Mouse (Mus musculus): ENCODE results near the gene Bsx. TPM values are rescaled to one million over a fixed set of nuclear protein-coding genes. Genes with fewer than 3 reads are reported as not detected.

Bsx gene
- polyA plus RNA-seq, 1 experiment from 2014 or later = not detected

- Histone ChIP-seq H3K27ac (ENCODE audit: low read depth, low read length) (no peak overlapping the region), H3K4me2 (replicated peaks; ENCODE audit: low read depth, low read length) (no peak overlapping the region), H3K9ac (ENCODE audit: low read depth, low read length) (no peak overlapping the region), H3K27me3 (ENCODE audit: control insufficient read depth, insufficient read depth, low read length) (no peaks in the 10 kb centered on the region), H3K4me3 (ENCODE audit: low read depth, low read length) (no peak overlapping the region), H3K4me1 (replicated peaks; ENCODE audit: control insufficient read depth, insufficient read depth, low read length) (no peaks in the 10 kb centered on the region), H3K9me3 (ENCODE audit: control insufficient read depth, low read length) (no peaks in the 10 kb centered on the region), H3K36me3 (ENCODE audit: control insufficient read depth, insufficient read depth, low read length) (no peaks in the 10 kb centered on the region)
- ATAC-seq (ENCODE audit: low FRiP score) = no peak
- 34% methylated on average over 7 of the region's 7 CpGs for WGBS
- DNase-seq (ENCODE audit: low spot score) = no peak
Observed at GRCm38 (mm10) chr9:40908915-40909314, 35.0 kb downstream of the Bsx start.

DNA sequence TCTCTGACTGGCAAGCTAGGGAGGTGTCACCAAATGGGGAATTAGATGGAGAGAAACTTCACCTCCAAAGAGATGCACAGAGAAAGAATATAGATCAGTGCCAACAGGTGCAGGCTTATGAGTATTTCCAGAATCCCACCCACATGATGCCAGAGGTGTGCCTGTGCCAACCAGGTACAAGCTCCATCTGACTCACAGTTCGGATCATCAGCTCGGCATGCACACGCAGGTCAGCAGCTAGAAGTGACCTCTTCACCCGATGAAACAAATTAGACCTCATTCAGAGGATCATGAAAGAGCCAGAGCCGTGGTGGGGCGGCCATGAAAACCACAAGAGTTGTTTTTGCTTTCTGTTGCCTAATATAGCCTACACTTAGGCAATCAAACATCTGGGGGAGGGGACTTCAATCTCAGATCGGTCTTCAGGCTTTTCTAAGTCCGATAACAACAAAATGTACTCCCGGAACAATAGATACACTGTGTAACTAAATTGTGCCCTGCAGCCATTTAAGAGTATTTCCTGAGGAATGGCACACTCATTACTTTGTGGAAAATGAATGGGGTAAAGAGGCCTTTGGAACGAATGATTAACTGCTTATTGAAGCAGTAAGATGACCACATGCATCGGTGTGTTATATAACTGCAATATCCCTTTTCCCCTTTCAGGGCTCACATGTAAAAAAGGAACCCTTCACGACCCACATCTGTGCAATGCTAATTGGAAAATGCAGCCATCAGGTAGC, 44.1 kb downstream of the Bsx start:
- Histone ChIP-seq H3K9ac (ENCODE audit: low read depth, low read length) (no peak overlapping the region), H3K9me3 (ENCODE audit: control insufficient read depth, low read length) (no peaks in the 10 kb centered on the region), H3K27me3 (ENCODE audit: control insufficient read depth, insufficient read depth, low read length) (no peaks in the 10 kb centered on the region), H3K27ac (ENCODE audit: low read depth, low read length) (no peak overlapping the region), H3K4me2 (replicated peaks; ENCODE audit: low read depth, low read length) (no peak overlapping the region), H3K4me3 (ENCODE audit: low read depth, low read length) (no peak overlapping the region), H3K36me3 (ENCODE audit: control insufficient read depth, insufficient read depth, low read length) (no peaks in the 10 kb centered on the region), H3K4me1 (replicated peaks; ENCODE audit: control insufficient read depth, insufficient read depth, low read length) (no peaks in the 10 kb centered on the region)
- 72% methylated on average over 12 of the region's 12 CpGs for WGBS
- DNase-seq (ENCODE audit: low spot score) = no peak
- ATAC-seq (ENCODE audit: low FRiP score) = no peak

GRCm38 (mm10) chr9:40927351-40927980, 53.5 kb downstream of the Bsx start:
- no peaks in the 10 kb centered on the region for H3K4me1 ChIP-seq (replicated peaks; ENCODE audit: control insufficient read depth, insufficient read depth, low read length)
- no peak overlapping the region for H3K9ac ChIP-seq (ENCODE audit: low read depth, low read length)
- no peaks in the 10 kb centered on the region for H3K36me3 ChIP-seq (ENCODE audit: control insufficient read depth, insufficient read depth, low read length)
- ATAC-seq (ENCODE audit: low FRiP score) (no peak), DNase-seq (ENCODE audit: low spot score) (no peak)
- no peaks in the 10 kb centered on the region for H3K27me3 ChIP-seq (ENCODE audit: control insufficient read depth, insufficient read depth, low read length)
- no peak overlapping the region for H3K4me3 ChIP-seq (ENCODE audit: low read depth, low read length)
- no peak overlapping the region for H3K27ac ChIP-seq (ENCODE audit: low read depth, low read length)
- WGBS = 83% methylated on average over 17 of the region's 17 CpGs
- H3K9me3 ChIP-seq (ENCODE audit: control insufficient read depth, low read length) = no peaks in the 10 kb centered on the region
- H3K4me2 ChIP-seq (replicated peaks; ENCODE audit: low read depth, low read length) = no peak overlapping the region

Other genes with a start within 250 kb of the Bsx start
- not detected in 2 replicates for gene Gm21915, start 203.5 kb upstream of the Bsx start, polyA plus RNA-seq (2014; fragmentation: Nextera tagmentation; extraction: Ambion mirVana)
- 44.1 and 45.6 TPM in 2 replicates for gene Clmp, start 188.2 kb upstream of the Bsx start, polyA plus RNA-seq (2014; fragmentation: Nextera tagmentation; extraction: Ambion mirVana)
- gene Hspa8, start 73.1 kb upstream of the Bsx start, polyA plus RNA-seq (2014; fragmentation: Nextera tagmentation; extraction: Ambion mirVana) = 3,718 and 3,764 TPM in 2 replicates
- gene Jhy, start 90.0 kb downstream of the Bsx start, polyA plus RNA-seq (2014; fragmentation: Nextera tagmentation; extraction: Ambion mirVana) = 1.8 and 2.0 TPM in 2 replicates
- 0.06 and 0.17 TPM in 2 replicates for gene Crtam, start 130.5 kb downstream of the Bsx start, polyA plus RNA-seq (2014; fragmentation: Nextera tagmentation; extraction: Ambion mirVana)